Mouse (Mus musculus) MEL (cell line): ENCODE data around the gene Gm10037. TPM values are rescaled to one million over a fixed set of nuclear protein-coding genes. Genes with fewer than 3 reads are reported as not detected.
A peak's percentile ranks its signal among the peaks of the same experiment; 100 is the strongest.
"Not testable (repeated sequence)": the region's sequence is repeated elsewhere in the genome, so short reads cannot be mapped to it uniquely, and the experiment has no call there.

Experiments used
- DNase-seq: peaks from one replicate; pipeline ENCODE4 v3.0.0; 2011; ENCODE audit warnings: low read depth, low spot score
- H3K27ac ChIP-seq: 2 replicates; pipeline ENCODE4 v1.5.1; 2012; ENCODE audit warnings: low read depth, mild to moderate bottlenecking, control low read depth, low read length, moderate library complexity; ENCODE audit not compliant: control insufficient read depth
- H3K27me3 ChIP-seq, 2 experiments: fragments of 150-350 bp in 1 of 2; sonication (generic) in 1 of 2; 2 replicates each; pipeline ENCODE4 v1.6.1; 2012; ENCODE audit warnings: low read length in 2 of 2, mild to moderate bottlenecking in 2 of 2, improper control_type of control experiment in 1 of 2, moderate library complexity in 1 of 2; ENCODE audit not compliant: insufficient read depth in 2 of 2, control insufficient read depth in 1 of 2
- H3K36me3 ChIP-seq, 2 experiments: 2 replicates each; pipeline ENCODE4 v1.6.1; 2012 to 2014; ENCODE audit warnings: low read length in 2 of 2, improper control_type of control experiment in 1 of 2, inconsistent platforms in 1 of 2, mild to moderate bottlenecking in 1 of 2; ENCODE audit not compliant: insufficient read depth in 2 of 2, control insufficient read depth in 1 of 2
- H3K4me1 ChIP-seq, 2 experiments: fragments of 150-350 bp in 1 of 2; sonication (generic) in 1 of 2; 2 replicates each; pipeline ENCODE4 v1.6.1; 2012; ENCODE audit warnings: low read length in 2 of 2, improper control_type of control experiment in 1 of 2, mild to moderate bottlenecking in 1 of 2; ENCODE audit not compliant: insufficient read depth in 2 of 2, control insufficient read depth in 1 of 2
- H3K4me3 ChIP-seq, 2 experiments: fragments of 150-350 bp in 1 of 2; sonication (generic) in 1 of 2; 2 replicates each; pipeline ENCODE4 v1.5.1; 2012; ENCODE audit warnings: low read depth in 2 of 2, low read length in 2 of 2, mild to moderate bottlenecking in 2 of 2, moderate library complexity in 2 of 2, control low read depth in 1 of 2, improper control_type of control experiment in 1 of 2; ENCODE audit not compliant: control insufficient read depth in 1 of 2, insufficient read depth in 1 of 2
- H3K79me2 ChIP-seq: 2 replicates; pipeline ENCODE4 v1.6.1; 2012; ENCODE audit warnings: mild to moderate bottlenecking, low read length, moderate library complexity; ENCODE audit not compliant: control insufficient read depth, poor library complexity, insufficient read depth
- H3K9ac ChIP-seq: 2 replicates; pipeline ENCODE4 v1.6.1; 2012; ENCODE audit warnings: low read depth, mild to moderate bottlenecking, control low read depth, low read length, moderate library complexity; ENCODE audit not compliant: control insufficient read depth, poor library complexity, severe bottlenecking
- H3K9me3 ChIP-seq: fragments of 150-350 bp; sonication (generic); replicated peaks from 2 replicates; pipeline ENCODE4 v1.6.1; 2012; ENCODE audit warnings: mild to moderate bottlenecking, low read length, improper control_type of control experiment, moderate library complexity; ENCODE audit not compliant: insufficient read depth
- CTCF ChIP-seq, 3 experiments: IDR thresholded peaks in 2 of 3; conservative IDR thresholded peaks in 1 of 3; 2 replicates each; pipeline ENCODE4 v1.5.1; 2011 to 2012; ENCODE audit warnings: low read length in 3 of 3, low read depth in 2 of 3, mild to moderate bottlenecking in 2 of 3, improper control_type of control experiment in 1 of 3, inconsistent platforms in 1 of 3, mixed read lengths in 1 of 3, moderate library complexity in 1 of 3; ENCODE audit not compliant: control insufficient read depth in 1 of 3, insufficient read depth in 1 of 3, poor library complexity in 1 of 3, severe bottlenecking in 1 of 3
- EP300 ChIP-seq, 2 experiments: IDR thresholded peaks; 2 replicates each; pipeline ENCODE4 v1.6.1; 2011; ENCODE audit warnings: improper control_type of control experiment in 2 of 2, low read length in 2 of 2, low read depth in 1 of 2, mild to moderate bottlenecking in 1 of 2
- GATA1 ChIP-seq: IDR thresholded peaks from 2 replicates; pipeline ENCODE4 v1.6.1; 2011; ENCODE audit warnings: low read depth, low read length, improper control_type of control experiment
- JUND ChIP-seq: IDR thresholded peaks from 2 replicates; pipeline ENCODE4 v1.6.1; 2011; ENCODE audit warnings: low read depth, mild to moderate bottlenecking, improper control_type of control experiment, low read length
- MAFK ChIP-seq: IDR thresholded peaks from 2 replicates; pipeline ENCODE4 v1.6.1; 2011; ENCODE audit warnings: low read depth, mild to moderate bottlenecking, low read length, improper control_type of control experiment, borderline replicate concordance
- MAX ChIP-seq: IDR thresholded peaks from 2 replicates; pipeline ENCODE4 v1.6.1; 2011; ENCODE audit warnings: low read length, improper control_type of control experiment
- POLR2AphosphoS2 ChIP-seq: IDR thresholded peaks from 2 replicates; pipeline ENCODE4 v1.6.1; 2011; ENCODE audit warnings: low read length, improper control_type of control experiment
- SMC3 ChIP-seq: IDR thresholded peaks from 2 replicates; pipeline ENCODE4 v1.6.1; 2011; ENCODE audit warnings: low read depth, low read length, improper control_type of control experiment
- UBTF ChIP-seq: IDR thresholded peaks from 2 replicates; pipeline ENCODE4 v1.6.1; 2012; ENCODE audit warnings: low read depth, mild to moderate bottlenecking, inconsistent platforms, low read length, improper control_type of control experiment, moderate library complexity, borderline replicate concordance; ENCODE audit not compliant: insufficient read depth
- USF1 ChIP-seq: IDR thresholded peaks from 2 replicates; pipeline ENCODE4 v1.6.1; 2014; ENCODE audit warnings: low read depth, mild to moderate bottlenecking, inconsistent platforms, low read length, improper control_type of control experiment, moderate library complexity
- ZC3H11A ChIP-seq: IDR thresholded peaks from 2 replicates; pipeline ENCODE4 v1.6.1; 2012; ENCODE audit warnings: low read depth, mild to moderate bottlenecking, inconsistent platforms, low read length, improper control_type of control experiment
- ZMIZ1 ChIP-seq: IDR thresholded peaks from 2 replicates; pipeline ENCODE4 v1.6.1; 2012; ENCODE audit warnings: low read depth, mild to moderate bottlenecking, inconsistent platforms, low read length, improper control_type of control experiment, moderate library complexity
- polyA plus RNA-seq, 2 experiments: library from polyadenylated mRNA; stranded (reverse) in 1 of 2; unstranded in 1 of 2; fragments of >175 nt in 1 of 2; fragments of >200 nt in 1 of 2; gene quantifications; 2 replicates each; pipeline versions ENCODE4 v1.2.1 to v1.2.4; 2012; ENCODE audit warnings: low replicate concordance in 2 of 2, low read depth in 1 of 2; ENCODE audit not compliant: insufficient read length in 2 of 2, insufficient read depth in 1 of 2, missing spikeins in 1 of 2
- total RNA-seq: library from RNA; depleted of rRNA; stranded (reverse); fragments of 300-350 nt; gene quantifications from 2 replicates; pipeline ENCODE4 v1.2.3, GENCODE M21; 2012

Gm10037 gene
- total and polyA plus RNA-seq, 3 experiments, result not detected

- Histone ChIP-seq H3K4me1 (no peaks in the 10 kb centered on the region), H3K36me3 (no peaks in the 10 kb centered on the region), H3K9ac (no peak overlapping the region), H3K9me3 (no peaks in the 10 kb centered on the region), H3K4me3 (no peak overlapping the region), H3K79me2 (no peaks in the 10 kb centered on the region), H3K27me3 (no peaks in the 10 kb centered on the region), H3K27ac (no peak overlapping the region)
- TF ChIP-seq ZMIZ1 (no peak), GATA1 (no peak), USF1 (no peak)
- DNase-seq, result no peak
Measured at GRCm38 (mm10) chr13:67864764-67865350, 34.0 kb downstream of the Gm10037 start.

GRCm38 (mm10) chr13:67867899-67868298 lies 37.0 kb downstream of the Gm10037 start:
- Histone ChIP-seq H3K4me1 (no peaks in the 10 kb centered on the region), H3K79me2 (no peaks in the 10 kb centered on the region), H3K9ac (no peak overlapping the region), H3K27ac (no peak overlapping the region), H3K36me3 (no peaks in the 10 kb centered on the region)
- DNase-seq, result no peak
- TF ChIP-seq SMC3 (peak; percentile 47), ZC3H11A (no peak), CTCF (IDR thresholded peaks at IDR 0.05 in 2 of 3, conservative IDR thresholded peaks at IDR 0.05 in 1 of 3; ENCODE audit: control insufficient read depth in 1 of 3, insufficient read depth in 1 of 3, low read depth in 2 of 3, low read length in 3 of 3, poor library complexity in 1 of 3, severe bottlenecking in 1 of 3) (peak in 2 of 3 experiments; percentile 28 to 36; a peak in 3 of 6 replicates)
- TF ChIP-seq, all 39 proteins: peak for 2
- no peaks in the 10 kb centered on the region for H3K9me3 ChIP-seq
- H3K4me3 ChIP-seq, result no peak overlapping the region
- H3K27me3 ChIP-seq, result no peaks in the 10 kb centered on the region

GRCm38 (mm10) chr13:67876049-67876698 lies 45.3 kb downstream of the Gm10037 start:
- H3K36me3 ChIP-seq, H3K4me1 ChIP-seq, H3K9ac ChIP-seq, H3K27ac ChIP-seq, DNase-seq, H3K27me3 ChIP-seq, H3K79me2 ChIP-seq, H3K9me3 ChIP-seq, H3K4me3 ChIP-seq: not testable (repeated sequence)

GRCm38 (mm10) chr13:67876699-67877254 lies 45.9 kb downstream of the Gm10037 start:
- no peaks in the 10 kb centered on the region for H3K36me3 ChIP-seq
- H3K4me1 ChIP-seq, result no peaks in the 10 kb centered on the region
- no peak overlapping the region for H3K27ac ChIP-seq
- H3K4me3 ChIP-seq, result no peak overlapping the region
- no peaks in the 10 kb centered on the region for H3K9me3 ChIP-seq
- no peak overlapping the region for H3K9ac ChIP-seq
- no peak for DNase-seq
- no peaks in the 10 kb centered on the region for H3K79me2 ChIP-seq
- no peaks in the 10 kb centered on the region for H3K27me3 ChIP-seq
- TF ChIP-seq POLR2AphosphoS2, result no peak
- TF ChIP-seq UBTF, result no peak
- TF ChIP-seq MAFK, result no peak
- TF ChIP-seq MAX, result no peak
- TF ChIP-seq ZC3H11A, result no peak
- TF ChIP-seq EP300 (IDR thresholded peaks at IDR 0.05; ENCODE audit: low read depth in 1 of 2, low read length in 2 of 2), result no peak
- no peak for TF ChIP-seq JUND
